Mouse (Mus musculus): Measurements from ENCODE around the gene Fam221b.

The Fam221b gene

GRCm38 (mm10) chr4:43613060-43613730 is 55.8 kb downstream of the Fam221b start:
- no peak for DNase-seq (ENCODE audit: low spot score)

- DNase-seq (ENCODE audit: low spot score), result no peak
Observed at GRCm38 (mm10) chr4:43612534-43612933, 56.4 kb downstream of the Fam221b start.

Measured in spleen, adult 12 weeks (tissue).